Mouse (Mus musculus) small intestine, adult 2 months (tissue): ENCODE measurements at regions not wholly inside any gene's neighbourhood (a gene's known extent, or its start where the extent isn't known, plus 50 kb on each side); places are given as distances from the start of the nearest gene placed in this dataset.

ENCODE experiments used
- H3K27ac ChIP-seq: fragments of 200-500 bp; 2 replicates; pipeline ENCODE4 v1.5.1; 2012; ENCODE audit warnings: low read depth, low read length, control low read depth, inconsistent platforms; ENCODE audit not compliant: insufficient read depth
- H3K27me3 ChIP-seq: fragments of 200-500 bp; 2 replicates; pipeline ENCODE4 v1.6.1; 2012; ENCODE audit warnings: mild to moderate bottlenecking, moderate library complexity, low read length, inconsistent platforms; ENCODE audit not compliant: control insufficient read depth, insufficient read depth
- H3K36me3 ChIP-seq: fragments of 200-500 bp; 2 replicates; pipeline ENCODE4 v1.6.1; 2012; ENCODE audit warnings: mild to moderate bottlenecking, low read length, control low read depth, inconsistent platforms; ENCODE audit not compliant: control insufficient read depth, insufficient read depth
- H3K4me1 ChIP-seq: fragments of 200-500 bp; 2 replicates; pipeline ENCODE4 v1.6.1; 2012; ENCODE audit warnings: low read length, inconsistent platforms, mixed read lengths; ENCODE audit not compliant: control insufficient read depth, insufficient read depth, insufficient read length
- H3K4me3 ChIP-seq: fragments of 200-500 bp; 2 replicates; pipeline ENCODE4 v1.5.1; 2012; ENCODE audit warnings: low read depth, mild to moderate bottlenecking, control low read depth, inconsistent platforms, low read length, moderate library complexity
- CTCF ChIP-seq: fragments of 200-500 bp; IDR thresholded peaks from 2 replicates; pipeline ENCODE4 v1.5.1; 2012; ENCODE audit warnings: low read depth, mild to moderate bottlenecking, control low read depth, inconsistent platforms, low read length, moderate library complexity, mixed read lengths; ENCODE audit not compliant: insufficient replicate concordance, insufficient read length; ENCODE audit errors: extremely low read depth
- POLR2A ChIP-seq: fragments of 200-500 bp; IDR thresholded peaks from 2 replicates; pipeline ENCODE4 v1.6.1; 2012; ENCODE audit warnings: low read depth, mild to moderate bottlenecking, control low read depth, inconsistent platforms, low read length, moderate library complexity
- WGBS: fragments of 180-500 bp; shearing (Covaris S2); methylation state at CpG from one replicate; pipeline ENCODE4 v1.1.7; 2018; 5-methylcytosine and 5-hydroxymethylcytosine counted together

DNA sequence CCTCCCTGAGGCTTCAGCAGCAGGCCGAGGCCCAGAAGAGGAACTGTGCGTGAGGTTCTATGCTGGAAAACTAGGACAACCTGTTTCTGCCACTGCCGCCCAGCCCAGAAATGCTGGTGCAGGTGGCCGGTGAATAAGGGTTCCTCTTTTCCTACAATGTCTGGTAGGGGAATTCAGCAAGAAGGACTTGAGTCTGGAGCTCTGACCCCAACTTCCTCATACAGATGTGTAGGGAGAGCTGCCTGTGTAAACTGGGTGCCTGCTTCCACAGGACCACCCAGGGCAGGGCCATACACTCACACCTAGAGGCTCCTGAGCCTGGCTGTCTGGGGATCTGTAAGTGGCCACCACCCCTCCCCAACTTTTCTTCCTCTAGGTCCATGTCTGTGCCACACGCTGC, 60.3 kb upstream of the Id2 start:
- Histone ChIP-seq H3K4me1 (peaks cover 4% of the 10 kb centered on the region; the same call in 1 of the 2 replicates), H3K36me3 (no peaks in the 10 kb centered on the region), H3K4me3 (no peak overlapping the region), H3K27me3 (no peaks in the 10 kb centered on the region), H3K27ac (no peak overlapping the region)
- TF ChIP-seq CTCF (no peak), POLR2A (no peak)
- 78% methylated on average over 5 of the region's 5 CpGs for WGBS

DNA sequence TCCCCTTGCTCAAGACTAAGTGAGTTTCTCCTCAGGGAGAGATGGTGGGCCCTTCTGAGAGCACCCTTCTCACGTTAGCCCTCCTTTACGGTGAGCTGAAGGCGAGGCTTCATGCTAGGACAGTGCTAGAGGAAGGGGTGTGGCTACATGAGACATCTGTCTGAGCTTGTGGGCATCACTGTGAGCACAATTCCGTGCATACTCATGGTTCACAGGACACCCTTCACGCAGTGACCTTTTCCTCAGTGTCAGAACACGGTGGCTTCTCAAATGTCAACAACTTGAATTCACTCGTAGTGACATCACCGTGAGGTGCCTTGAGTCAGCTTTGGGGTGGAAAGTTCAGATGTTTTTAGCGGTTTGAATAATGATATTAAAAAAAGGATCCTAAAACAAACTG, 58.5 kb upstream of the Id2 start:
- Histone ChIP-seq H3K4me3 (no peak overlapping the region), H3K27ac (no peak overlapping the region), H3K27me3 (no peaks in the 10 kb centered on the region), H3K36me3 (no peaks in the 10 kb centered on the region), H3K4me1 (peaks cover 7% of the 10 kb centered on the region; the same call in 1 of the 2 replicates)
- no peak for TF ChIP-seq POLR2A
- no peak for TF ChIP-seq CTCF
- WGBS, result 64% methylated on average over 9 of the region's 9 CpGs

DNA sequence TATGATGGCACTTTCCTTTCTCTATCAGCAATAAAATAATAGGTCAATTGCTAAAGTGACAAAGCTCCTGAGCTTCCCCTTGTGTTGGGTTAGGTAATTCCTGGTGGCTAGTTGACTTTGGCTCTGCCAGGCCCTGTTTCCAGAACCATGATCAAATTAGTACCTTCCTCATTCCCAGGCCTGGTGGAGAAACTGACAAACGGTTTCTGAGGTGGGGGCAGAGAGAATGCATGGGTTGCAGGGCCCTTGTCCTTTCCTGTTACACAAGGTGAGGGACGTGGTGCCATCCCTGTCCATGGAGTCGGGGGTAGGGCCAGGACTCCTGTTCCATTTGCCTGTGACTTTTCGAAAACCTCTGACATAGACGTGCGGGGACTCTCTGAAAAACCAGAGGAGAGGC, 51.2 kb upstream of the Id2 start:
- Histone ChIP-seq H3K27ac (no peak overlapping the region), H3K27me3 (no peaks in the 10 kb centered on the region), H3K4me1 (peaks cover 19% of the 10 kb centered on the region; the same call in 1 of the 2 replicates), H3K36me3 (no peaks in the 10 kb centered on the region), H3K4me3 (no peak overlapping the region)
- TF ChIP-seq CTCF (no peak), POLR2A (no peak)
- WGBS, result 83% methylated on average over 6 of the region's 6 CpGs
